Mouse (Mus musculus): ENCODE measurements at regions not wholly inside any gene's neighbourhood (a gene's known extent, or its start where the extent isn't known, plus 50 kb on each side); places are given as distances from the start of the nearest gene placed in this dataset.

GRCm38 (mm10) chr3:41373198-41373597 is 182.3 kb upstream of the Jade1 start:
- no peak for TF ChIP-seq POLR2A (IDR thresholded peaks at IDR 0.05; ENCODE audit: insufficient read depth, low read length)
- no peak for TF ChIP-seq EP300 (IDR thresholded peaks at IDR 0.05; ENCODE audit: insufficient read depth, low read depth, low read length)
- TF ChIP-seq CTCF (IDR thresholded peaks at IDR 0.05; ENCODE audit: low read depth, low read length): no peak
- no peak overlapping the region for H3K9ac ChIP-seq (ENCODE audit: low read depth, poor library complexity, severe bottlenecking)
- no peaks in the 10 kb centered on the region for H3K36me3 ChIP-seq (ENCODE audit: control insufficient read depth, insufficient read depth, low read length, poor library complexity, severe bottlenecking)
- no peaks in the 10 kb centered on the region for H3K9me3 ChIP-seq (replicated peaks; ENCODE audit: control insufficient read depth, insufficient read depth, low read length, poor library complexity, severe bottlenecking)
- no peak overlapping the region for H3K4me3 ChIP-seq (ENCODE audit: low read depth, low read length)
- H3K27me3 ChIP-seq (ENCODE audit: control insufficient read depth, insufficient read depth, low read length, poor library complexity, severe bottlenecking): no peaks in the 10 kb centered on the region
- H3K27ac ChIP-seq (ENCODE audit: insufficient read depth, low read length): no peak overlapping the region
- no peaks in the 10 kb centered on the region for H3K4me1 ChIP-seq (ENCODE audit: control insufficient read depth, insufficient read depth, low read length)

GRCm38 (mm10) chr3:41368351-41369101 is 187.0 kb upstream of the Jade1 start:
- Histone ChIP-seq H3K36me3 (ENCODE audit: control insufficient read depth, insufficient read depth, low read length, poor library complexity, severe bottlenecking) (no peaks in the 10 kb centered on the region), H3K27ac (ENCODE audit: insufficient read depth, low read length) (no peak overlapping the region), H3K4me1 (ENCODE audit: control insufficient read depth, insufficient read depth, low read length) (no peaks in the 10 kb centered on the region), H3K27me3 (ENCODE audit: control insufficient read depth, insufficient read depth, low read length, poor library complexity, severe bottlenecking) (no peaks in the 10 kb centered on the region), H3K9ac (ENCODE audit: low read depth, poor library complexity, severe bottlenecking) (no peak overlapping the region), H3K4me3 (ENCODE audit: low read depth, low read length) (no peak overlapping the region), H3K9me3 (replicated peaks; ENCODE audit: control insufficient read depth, insufficient read depth, low read length, poor library complexity, severe bottlenecking) (no peaks in the 10 kb centered on the region)
- no peak for TF ChIP-seq CTCF (IDR thresholded peaks at IDR 0.05; ENCODE audit: low read depth, low read length)
- TF ChIP-seq EP300 (IDR thresholded peaks at IDR 0.05; ENCODE audit: insufficient read depth, low read depth, low read length): no peak
- no peak for TF ChIP-seq POLR2A (IDR thresholded peaks at IDR 0.05; ENCODE audit: insufficient read depth, low read length)

- H3K27ac ChIP-seq (ENCODE audit: insufficient read depth, low read length): no peak overlapping the region
- H3K9me3 ChIP-seq (replicated peaks; ENCODE audit: control insufficient read depth, insufficient read depth, low read length, poor library complexity, severe bottlenecking): no peaks in the 10 kb centered on the region
- H3K27me3 ChIP-seq (ENCODE audit: control insufficient read depth, insufficient read depth, low read length, poor library complexity, severe bottlenecking): no peaks in the 10 kb centered on the region
- TF ChIP-seq EP300 (IDR thresholded peaks at IDR 0.05; ENCODE audit: insufficient read depth, low read depth, low read length) (no peak), CTCF (IDR thresholded peaks at IDR 0.05; ENCODE audit: low read depth, low read length) (no peak), POLR2A (IDR thresholded peaks at IDR 0.05; ENCODE audit: insufficient read depth, low read length) (no peak)
- no peaks in the 10 kb centered on the region for H3K36me3 ChIP-seq (ENCODE audit: control insufficient read depth, insufficient read depth, low read length, poor library complexity, severe bottlenecking)
- H3K9ac ChIP-seq (ENCODE audit: low read depth, poor library complexity, severe bottlenecking): no peak overlapping the region
- no peak overlapping the region for H3K4me3 ChIP-seq (ENCODE audit: low read depth, low read length)
- H3K4me1 ChIP-seq (ENCODE audit: control insufficient read depth, insufficient read depth, low read length): no peaks in the 10 kb centered on the region
Measured at GRCm38 (mm10) chr3:41366764-41367163, 188.8 kb upstream of the Jade1 start.

GRCm38 (mm10) chr3:41366264-41366663 is 189.3 kb upstream of the Jade1 start:
- H3K9ac ChIP-seq (ENCODE audit: low read depth, poor library complexity, severe bottlenecking): no peak overlapping the region
- no peak for TF ChIP-seq CTCF (IDR thresholded peaks at IDR 0.05; ENCODE audit: low read depth, low read length)
- no peak for TF ChIP-seq POLR2A (IDR thresholded peaks at IDR 0.05; ENCODE audit: insufficient read depth, low read length)
- no peak overlapping the region for H3K4me3 ChIP-seq (ENCODE audit: low read depth, low read length)
- no peak overlapping the region for H3K27ac ChIP-seq (ENCODE audit: insufficient read depth, low read length)
- no peaks in the 10 kb centered on the region for H3K36me3 ChIP-seq (ENCODE audit: control insufficient read depth, insufficient read depth, low read length, poor library complexity, severe bottlenecking)
- H3K27me3 ChIP-seq (ENCODE audit: control insufficient read depth, insufficient read depth, low read length, poor library complexity, severe bottlenecking): no peaks in the 10 kb centered on the region
- no peaks in the 10 kb centered on the region for H3K4me1 ChIP-seq (ENCODE audit: control insufficient read depth, insufficient read depth, low read length)
- no peaks in the 10 kb centered on the region for H3K9me3 ChIP-seq (replicated peaks; ENCODE audit: control insufficient read depth, insufficient read depth, low read length, poor library complexity, severe bottlenecking)

- H3K27ac ChIP-seq (ENCODE audit: insufficient read depth, low read length): no peak overlapping the region
- H3K27me3 ChIP-seq (ENCODE audit: control insufficient read depth, insufficient read depth, low read length, poor library complexity, severe bottlenecking): no peaks in the 10 kb centered on the region
- no peaks in the 10 kb centered on the region for H3K9me3 ChIP-seq (replicated peaks; ENCODE audit: control insufficient read depth, insufficient read depth, low read length, poor library complexity, severe bottlenecking)
- H3K4me1 ChIP-seq (ENCODE audit: control insufficient read depth, insufficient read depth, low read length): no peaks in the 10 kb centered on the region
- H3K4me3 ChIP-seq (ENCODE audit: low read depth, low read length): no peak overlapping the region
- TF ChIP-seq EP300 (IDR thresholded peaks at IDR 0.05; ENCODE audit: insufficient read depth, low read depth, low read length) (no peak), CTCF (IDR thresholded peaks at IDR 0.05; ENCODE audit: low read depth, low read length) (no peak), POLR2A (IDR thresholded peaks at IDR 0.05; ENCODE audit: insufficient read depth, low read length) (no peak)
- no peaks in the 10 kb centered on the region for H3K36me3 ChIP-seq (ENCODE audit: control insufficient read depth, insufficient read depth, low read length, poor library complexity, severe bottlenecking)
- no peak overlapping the region for H3K9ac ChIP-seq (ENCODE audit: low read depth, poor library complexity, severe bottlenecking)
Measured at GRCm38 (mm10) chr3:41365145-41365830, 190.2 kb upstream of the Jade1 start.

- no peaks in the 10 kb centered on the region for H3K4me1 ChIP-seq (ENCODE audit: control insufficient read depth, insufficient read depth, low read length)
- H3K36me3 ChIP-seq (ENCODE audit: control insufficient read depth, insufficient read depth, low read length, poor library complexity, severe bottlenecking): no peaks in the 10 kb centered on the region
- H3K27me3 ChIP-seq (ENCODE audit: control insufficient read depth, insufficient read depth, low read length, poor library complexity, severe bottlenecking): no peaks in the 10 kb centered on the region
- H3K9ac ChIP-seq (ENCODE audit: low read depth, poor library complexity, severe bottlenecking): no peak overlapping the region
- no peak overlapping the region for H3K4me3 ChIP-seq (ENCODE audit: low read depth, low read length)
- no peak overlapping the region for H3K27ac ChIP-seq (ENCODE audit: insufficient read depth, low read length)
- no peak for TF ChIP-seq POLR2A (IDR thresholded peaks at IDR 0.05; ENCODE audit: insufficient read depth, low read length)
- TF ChIP-seq CTCF (IDR thresholded peaks at IDR 0.05; ENCODE audit: low read depth, low read length): no peak
- no peak for TF ChIP-seq EP300 (IDR thresholded peaks at IDR 0.05; ENCODE audit: insufficient read depth, low read depth, low read length)
- no peaks in the 10 kb centered on the region for H3K9me3 ChIP-seq (replicated peaks; ENCODE audit: control insufficient read depth, insufficient read depth, low read length, poor library complexity, severe bottlenecking)
Measured at GRCm38 (mm10) chr3:41363947-41364346, 191.6 kb upstream of the Jade1 start.
